Mouse (Mus musculus) liver, embryonic 14.5 days (tissue): ENCODE measurements around the gene Spata31d1a.

Source experiments
- CTCF ChIP-seq: IDR thresholded peaks from 2 replicates; pipeline ENCODE4 v1.5.1; 2016; ENCODE audit warnings: antibody characterized with exemption, low read depth, control low read depth
- EP300 ChIP-seq: IDR thresholded peaks from 2 replicates; pipeline ENCODE4 v1.6.1; 2016; ENCODE audit warnings: antibody characterized with exemption, low read depth

- no peak for TF ChIP-seq CTCF
- no peak; the same call in 1 of the 2 replicates for TF ChIP-seq EP300
Measured at GRCm38 (mm10) chr13:59674761-59675150, 35.4 kb downstream of the Spata31d1a start.
